Mouse (Mus musculus) lung, postnatal 36 days (tissue): ENCODE data around the gene Emcn.

Experiments
- DNase-seq: peaks from one replicate; pipeline ENCODE4 v3.0.0; 2022; ENCODE audit warnings: mixed read lengths

The Emcn gene

GRCm38 (mm10) chr3:137415451-137416086, 74.7 kb downstream of the Emcn start:
- DNase-seq: peak; percentile 3

DNA sequence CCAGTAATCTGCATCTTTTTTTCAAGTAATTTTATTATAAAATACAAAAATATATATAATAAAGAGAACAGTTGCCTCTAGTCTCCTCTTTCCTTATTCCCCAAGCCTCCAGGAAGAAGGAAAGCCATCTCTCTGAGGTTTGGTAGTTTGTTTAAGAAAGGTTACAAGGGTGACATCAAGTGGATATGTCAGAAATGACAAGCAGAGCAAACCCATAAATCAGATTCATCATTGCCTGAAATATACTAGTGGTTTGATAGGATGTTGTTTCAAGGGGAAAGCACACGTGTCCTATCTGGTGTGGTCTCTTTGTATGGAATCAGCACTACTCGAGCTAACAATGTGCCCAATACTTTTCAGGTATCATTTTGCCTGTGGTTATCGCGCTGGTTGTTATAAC, 77.8 kb downstream of the Emcn start:
- DNase-seq: peak; percentile 47

- no peak for DNase-seq
These were observed 88.6 kb downstream of the Emcn start for GRCm38 (mm10) chr3:137429516-137429915.

- no peak for DNase-seq
These were observed 124.2 kb downstream of the Emcn start for GRCm38 (mm10) chr3:137464902-137465629.

DNA sequence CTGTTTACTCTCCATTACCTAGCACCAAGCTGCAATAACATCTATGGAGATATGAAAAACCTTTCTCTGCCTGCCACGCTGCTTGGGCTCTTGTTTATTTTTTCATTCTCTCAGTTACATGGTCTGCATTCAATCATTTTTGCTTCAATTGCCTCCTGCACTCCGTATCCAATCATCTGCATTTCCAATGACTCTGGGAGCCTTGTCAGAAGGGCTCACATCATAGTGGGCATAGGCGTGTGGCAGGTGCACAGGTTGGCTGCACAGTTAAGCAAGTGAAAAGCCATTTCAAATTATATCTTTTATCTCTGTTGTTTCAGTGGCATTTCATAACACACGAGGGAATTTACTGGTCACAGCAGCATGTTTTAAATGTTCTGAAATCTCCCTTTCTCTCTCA, 125.1 kb downstream of the Emcn start:
- no peak for DNase-seq

DNA sequence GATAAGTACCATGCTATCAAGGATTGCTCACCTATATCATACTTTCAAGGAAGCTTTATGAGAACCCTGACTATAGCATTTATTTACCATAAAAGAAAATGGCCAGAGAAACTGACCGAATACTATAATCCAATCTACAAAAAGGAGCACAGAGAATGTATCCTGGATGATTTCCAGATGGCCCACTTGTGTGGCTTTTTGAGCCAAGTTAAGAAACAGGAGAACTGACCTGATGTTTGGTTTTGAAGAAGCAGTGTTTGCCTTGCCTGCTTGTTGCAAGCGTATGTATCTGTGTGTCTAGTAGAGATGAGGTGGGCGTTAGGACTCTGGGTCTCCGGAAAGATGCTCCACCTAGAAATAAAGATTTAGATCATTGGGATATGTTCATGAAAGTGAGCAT, 125.9 kb downstream of the Emcn start:
- no peak for DNase-seq

DNA sequence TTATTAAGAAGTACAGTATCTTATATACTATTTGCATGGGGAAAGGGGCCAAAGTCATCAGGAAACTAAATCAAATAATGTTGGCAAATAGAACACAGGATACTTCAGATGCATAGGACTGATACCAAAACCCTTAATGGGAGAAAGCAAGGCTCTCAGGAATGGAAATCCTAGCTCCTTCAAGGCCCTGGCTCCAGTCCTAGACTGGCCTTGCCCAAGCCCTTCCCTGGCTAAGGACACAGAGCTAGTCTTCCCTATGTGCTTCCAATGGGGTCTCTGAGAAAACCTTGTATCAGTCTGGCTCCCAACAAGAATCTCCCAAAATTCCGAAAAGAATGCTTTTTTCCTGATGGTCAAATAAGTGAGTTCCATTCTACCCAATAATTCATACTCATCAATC, 126.5 kb downstream of the Emcn start:
- no peak for DNase-seq

DNA sequence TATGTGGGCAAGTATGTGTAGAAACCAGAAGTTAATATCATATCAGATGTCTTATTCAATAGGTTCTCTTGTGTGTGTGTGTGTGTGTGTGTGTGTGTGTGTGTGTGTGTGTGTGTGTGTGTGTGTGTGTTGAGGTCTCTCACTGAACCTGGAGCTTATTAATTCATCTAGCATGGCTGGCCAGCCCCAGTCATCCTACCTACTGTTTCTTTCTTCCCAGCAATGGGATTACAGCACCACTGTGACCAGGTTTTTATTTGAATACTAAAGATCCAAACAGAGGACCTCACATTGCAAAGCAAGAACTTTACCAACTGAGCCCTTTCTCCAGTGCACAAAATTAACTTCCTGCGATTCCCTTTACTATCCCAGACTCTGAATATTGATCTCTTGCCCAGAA, 131.3 kb downstream of the Emcn start:
- no peak for DNase-seq

DNA sequence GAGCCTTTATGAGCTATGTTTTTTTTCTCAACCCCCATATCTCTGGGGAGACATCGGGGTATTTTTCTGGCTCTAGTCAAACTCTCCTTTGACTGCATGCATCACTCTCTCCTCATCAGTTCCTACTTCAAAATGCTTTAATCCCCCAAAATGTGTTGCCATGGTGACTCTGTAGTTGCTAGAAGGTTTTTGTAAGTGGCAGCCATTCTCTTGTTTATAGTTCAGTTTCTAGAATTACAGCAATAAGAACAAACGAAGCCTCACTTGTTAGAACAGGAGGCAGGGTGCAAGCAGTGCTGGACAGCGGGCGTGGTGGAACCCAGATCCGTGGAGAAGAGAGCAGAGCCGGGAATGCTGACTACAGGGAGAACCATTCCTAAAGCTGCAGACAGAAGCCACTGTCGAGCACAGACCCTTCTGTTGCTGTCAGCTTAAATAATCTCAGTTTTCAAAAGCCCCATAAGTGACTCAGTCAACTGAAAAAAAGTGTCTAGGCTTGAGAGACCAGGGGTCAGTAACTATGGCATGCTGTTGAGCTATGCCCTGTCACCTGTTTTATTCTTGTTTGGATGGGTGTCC, 139.0 kb downstream of the Emcn start:
- no peak for DNase-seq

DNA sequence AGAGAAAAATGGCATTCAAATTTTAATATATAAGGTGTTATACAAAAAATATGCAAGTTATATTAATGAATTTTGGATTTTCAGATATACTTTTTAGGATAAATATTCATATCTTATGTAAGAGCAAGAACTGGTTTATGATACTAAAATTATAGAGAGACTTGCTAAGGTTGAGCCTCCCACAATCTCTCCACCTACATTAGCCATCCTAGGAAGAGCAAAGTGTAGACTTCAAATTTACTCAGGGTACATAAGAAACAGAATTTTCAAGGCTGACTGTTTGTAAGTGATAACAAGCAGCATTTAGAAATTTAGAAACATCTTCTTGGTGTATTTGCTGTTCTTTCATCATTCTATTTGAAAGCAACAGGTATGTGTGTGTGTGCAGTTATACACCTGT, 140.3 kb downstream of the Emcn start:
- no peak for DNase-seq
